Mouse (Mus musculus) embryonic facial prominence, embryonic 10.5 days (tissue): Measurements from ENCODE around the gene Nop14. TPM values are rescaled to one million over a fixed set of nuclear protein-coding genes. Genes with fewer than 3 reads are reported as not detected.
"Not testable (repeated sequence)": the region's sequence is repeated elsewhere in the genome, so short reads cannot be mapped to it uniquely, and the experiment has no call there.

Experiments used
- DNase-seq: peaks from one replicate; pipeline ENCODE4 v3.0.0-alpha.2; 2017; ENCODE audit warnings: low spot score
- H3K27ac ChIP-seq: fragments of 300-500 bp; sonication (generic); replicated peaks from 2 replicates; pipeline ENCODE4 v1.5.1; 2016; ENCODE audit warnings: mild to moderate bottlenecking
- H3K27me3 ChIP-seq: fragments of 300-500 bp; sonication (generic); replicated peaks from 2 replicates; pipeline ENCODE4 v1.6.1; 2016; ENCODE audit warnings: low read depth, mild to moderate bottlenecking; ENCODE audit not compliant: poor library complexity, severe bottlenecking
- H3K36me3 ChIP-seq: fragments of 300-500 bp; sonication (generic); replicated peaks from 2 replicates; pipeline ENCODE4 v1.6.1; 2016; ENCODE audit warnings: mild to moderate bottlenecking, moderate library complexity
- H3K4me1 ChIP-seq: fragments of 300-500 bp; sonication (generic); 2 replicates; pipeline ENCODE4 v1.6.1; 2016
- H3K4me3 ChIP-seq: fragments of 300-500 bp; sonication (generic); 2 replicates; pipeline ENCODE4 v1.5.1; 2016; ENCODE audit warnings: mild to moderate bottlenecking, moderate library complexity
- H3K9me3 ChIP-seq: fragments of 300-500 bp; sonication (generic); 2 replicates; pipeline ENCODE4 v1.6.1; 2016; ENCODE audit warnings: mild to moderate bottlenecking
- WGBS: fragments of 180-500 bp; shearing (Covaris S2); methylation state at CpG from one replicate; pipeline ENCODE4 v1.1.7; 2016; 5-methylcytosine and 5-hydroxymethylcytosine counted together
- polyA plus RNA-seq: library from polyadenylated mRNA; unstranded; fragments of >200 nt; fragmentation: Nextera tagmentation; extraction: Ambion mirVana; gene quantifications from 2 replicates; pipeline ENCODE4 v1.2.1, GENCODE M21; 2016

The Nop14 gene
- polyA plus RNA-seq, 1 experiment from 2014 or later = 28.8 TPM

- no peaks in the 10 kb centered on the region for H3K4me1 ChIP-seq
- no peaks in the 10 kb centered on the region for H3K27me3 ChIP-seq
- peaks cover 82% of the 10 kb centered on the region for H3K36me3 ChIP-seq
- whole genome bisulfite sequencing = 92% methylated on average over 5 of the region's 5 CpGs
- H3K9me3 ChIP-seq = no peaks in the 10 kb centered on the region
- H3K4me3 ChIP-seq = no peak overlapping the region
- H3K27ac ChIP-seq = no peak overlapping the region
- DNase-seq = no peak
Observed at GRCm38 (mm10) chr5:34604576-34604975, 55.4 kb downstream of the Nop14 start.

GRCm38 (mm10) chr5:34593202-34593727 is 66.7 kb downstream of the Nop14 start:
- 95% methylated on average over 9 of the region's 9 CpGs for WGBS
- no peaks in the 10 kb centered on the region for H3K27me3 ChIP-seq
- H3K4me1 ChIP-seq = peaks cover 21% of the 10 kb centered on the region
- no peaks in the 10 kb centered on the region for H3K9me3 ChIP-seq
- H3K4me3 ChIP-seq = no peak overlapping the region
- peaks cover 23% of the 10 kb centered on the region for H3K36me3 ChIP-seq
- DNase-seq = no peak
- H3K27ac ChIP-seq = no peak overlapping the region

- Histone ChIP-seq H3K36me3 (peaks cover 17% of the 10 kb centered on the region), H3K27ac (no peak overlapping the region), H3K9me3 (no peaks in the 10 kb centered on the region), H3K4me1 (peaks cover 21% of the 10 kb centered on the region), H3K27me3 (no peaks in the 10 kb centered on the region), H3K4me3 (no peak overlapping the region)
- DNase-seq = no peak
- WGBS = 92% methylated on average over 6 of the region's 6 CpGs
Observed at GRCm38 (mm10) chr5:34592666-34593065, 67.3 kb downstream of the Nop14 start.

GRCm38 (mm10) chr5:34592224-34592623 is 67.7 kb downstream of the Nop14 start:
- not testable (repeated sequence) for H3K4me3 ChIP-seq, H3K9me3 ChIP-seq, DNase-seq, H3K27me3 ChIP-seq, H3K27ac ChIP-seq
- WGBS = 82% methylated on average over 5 of the region's 5 CpGs
- Histone ChIP-seq H3K4me1 (peaks cover 21% of the 10 kb centered on the region), H3K36me3 (peaks cover 13% of the 10 kb centered on the region)

GRCm38 (mm10) chr5:34591388-34592004 is 68.5 kb downstream of the Nop14 start:
- H3K27ac ChIP-seq = no peak overlapping the region
- DNase-seq = no peak
- 52% methylated on average over 5 of the region's 5 CpGs for WGBS

GRCm38 (mm10) chr5:34590702-34591101 is 69.2 kb downstream of the Nop14 start:
- no peak for DNase-seq
- WGBS = 57% methylated on average over 4 of the region's 4 CpGs
- no peak overlapping the region for H3K4me3 ChIP-seq
- H3K4me1 ChIP-seq = peaks cover 25% of the 10 kb centered on the region
- H3K27me3 ChIP-seq = no peaks in the 10 kb centered on the region
- H3K36me3 ChIP-seq = peaks cover 11% of the 10 kb centered on the region
- no peaks in the 10 kb centered on the region for H3K9me3 ChIP-seq
- no peak overlapping the region for H3K27ac ChIP-seq

More at GRCm38 (mm10) chr5:34591388-34592004, 68.5 kb downstream of the Nop14 start:
- Histone ChIP-seq H3K4me3 (no peak overlapping the region), H3K27me3 (no peaks in the 10 kb centered on the region), H3K4me1 (peaks cover 25% of the 10 kb centered on the region), H3K9me3 (no peaks in the 10 kb centered on the region), H3K36me3 (peaks cover 11% of the 10 kb centered on the region)

GRCm38 (mm10) chr5:34590059-34590458 is 69.9 kb downstream of the Nop14 start:
- WGBS = 8% methylated on average over 5 of the region's 5 CpGs
- no peak overlapping the region for H3K4me3 ChIP-seq
- H3K36me3 ChIP-seq = peaks cover 11% of the 10 kb centered on the region
- 0 out of 2 replicates have a peak overlapping the region, but pooled peaks have one; percentile 2 for H3K27ac ChIP-seq
- H3K9me3 ChIP-seq = no peaks in the 10 kb centered on the region
- DNase-seq = peak; percentile 11
- H3K27me3 ChIP-seq = no peaks in the 10 kb centered on the region
- peaks cover 25% of the 10 kb centered on the region for H3K4me1 ChIP-seq

Other genes with a start within 250 kb of the Nop14 start
- gene Tnip2, start 146.2 kb downstream of the Nop14 start, polyA plus RNA-seq = 4.1 and 4.8 TPM in 2 replicates
- gene Sh3bp2, start 134.3 kb downstream of the Nop14 start, polyA plus RNA-seq = 7.3 and 8.7 TPM in 2 replicates
- gene Add1, start 86.5 kb downstream of the Nop14 start, polyA plus RNA-seq = 158 and 166 TPM in 2 replicates
- gene Mfsd10, start 22.9 kb downstream of the Nop14 start, polyA plus RNA-seq = 92.1 and 97.6 TPM in 2 replicates
- 1.6 and 2.1 TPM in 2 replicates for gene Grk4, start 231 bp upstream of the Nop14 start, polyA plus RNA-seq
- 15.5 and 17.6 TPM in 2 replicates for gene Htt, start 101.6 kb upstream of the Nop14 start, polyA plus RNA-seq
- 0.63 and 1.2 TPM in 2 replicates for gene Msantd1, start 247.9 kb upstream of the Nop14 start, polyA plus RNA-seq